Mouse (Mus musculus): ENCODE measurements at regions not wholly inside any gene's neighbourhood (a gene's known extent, or its start where the extent isn't known, plus 50 kb on each side); places are given as distances from the start of the nearest gene placed in this dataset.

DNA sequence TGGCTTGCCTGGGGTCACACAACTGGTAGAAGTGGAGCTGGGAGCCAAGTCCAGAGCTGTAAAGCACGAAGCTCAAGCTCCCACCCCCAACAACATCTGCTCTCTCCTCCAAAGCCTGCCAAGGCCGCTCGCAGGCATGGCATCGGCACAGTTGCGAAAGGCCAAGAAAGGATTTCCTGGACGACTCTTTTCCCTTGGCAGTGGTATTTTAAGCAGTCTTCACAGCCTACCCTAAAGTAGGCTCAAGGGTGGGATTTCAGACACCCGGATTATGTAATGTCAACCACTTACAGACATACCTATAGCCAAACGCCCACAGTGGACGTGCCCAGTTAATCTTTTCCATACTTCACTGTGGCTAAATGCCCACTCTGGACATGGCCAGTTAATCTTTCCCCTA is 162.6 kb downstream of the Inhbb start:
- DNase-seq (ENCODE audit: low spot score), result no peak

GRCm38 (mm10) chr1:119256769-119257168 is 165.3 kb downstream of the Inhbb start:
- peak; percentile 54 for DNase-seq (ENCODE audit: low spot score)

- DNase-seq (ENCODE audit: low spot score), result no peak
Measured at GRCm38 (mm10) chr1:119256097-119256473, 166.0 kb downstream of the Inhbb start.

DNA sequence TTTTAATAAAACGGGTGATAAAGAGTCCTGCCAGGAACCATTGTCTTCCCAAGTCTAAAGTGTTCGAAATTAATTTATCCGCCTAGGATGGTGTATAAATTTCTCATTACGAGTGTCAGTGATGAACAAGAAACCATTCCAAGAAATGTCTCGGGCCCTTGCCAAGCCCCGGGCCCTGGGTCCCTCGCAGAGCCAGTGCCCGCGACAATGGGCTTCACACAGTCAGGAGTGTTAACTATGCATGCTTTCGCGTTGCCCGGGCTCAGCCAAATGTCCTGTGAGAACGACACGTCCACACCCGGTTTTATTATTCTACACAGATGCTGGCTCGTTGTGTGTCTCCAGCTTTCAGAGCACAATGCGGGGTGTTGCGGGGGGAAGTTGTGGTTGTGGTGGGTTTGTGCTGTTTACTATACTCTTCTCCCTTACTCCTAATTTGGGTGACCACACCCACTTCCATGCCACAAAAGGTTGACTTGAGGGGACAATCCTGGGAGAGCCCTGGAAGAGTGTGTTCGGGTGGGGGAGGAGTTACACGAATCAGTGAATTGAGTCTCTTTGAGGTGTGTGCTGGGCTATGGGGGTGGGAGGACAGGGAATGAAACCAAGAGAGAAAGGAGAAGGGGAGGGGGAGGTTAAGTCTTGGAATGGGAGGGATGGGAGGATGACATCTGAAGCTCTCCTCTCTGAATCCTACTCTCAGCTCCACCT is 166.5 kb downstream of the Inhbb start:
- no peak for DNase-seq (ENCODE audit: low spot score)

- no peak for DNase-seq (ENCODE audit: low spot score)
Measured at GRCm38 (mm10) chr1:119254928-119255327, 167.1 kb downstream of the Inhbb start.

GRCm38 (mm10) chr1:119253371-119253851 is 168.6 kb downstream of the Inhbb start:
- DNase-seq (ENCODE audit: low spot score), result no peak

DNA sequence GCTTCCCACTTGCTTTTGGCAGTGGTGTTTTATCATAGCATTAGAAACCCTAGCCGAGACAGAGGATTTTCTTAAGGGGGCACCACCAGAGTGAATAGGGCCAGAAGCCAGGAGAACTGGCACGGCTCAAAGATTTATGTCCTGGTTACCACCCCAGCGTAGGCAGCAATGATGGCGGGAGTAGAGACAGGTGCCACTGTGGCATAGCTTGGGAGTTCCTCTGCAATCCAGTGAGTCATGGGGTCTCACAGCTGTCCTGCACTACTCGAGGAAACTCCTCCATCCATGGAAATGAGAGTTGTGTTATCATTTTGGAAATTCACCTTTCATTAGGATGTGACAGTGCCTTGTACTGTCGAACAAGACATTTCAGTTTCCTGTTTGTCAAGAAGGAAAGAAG is 169.6 kb downstream of the Inhbb start:
- no peak for DNase-seq (ENCODE audit: low spot score)

- DNase-seq (ENCODE audit: low spot score), result no peak
Measured at GRCm38 (mm10) chr1:119251741-119252140, 170.3 kb downstream of the Inhbb start.

DNA sequence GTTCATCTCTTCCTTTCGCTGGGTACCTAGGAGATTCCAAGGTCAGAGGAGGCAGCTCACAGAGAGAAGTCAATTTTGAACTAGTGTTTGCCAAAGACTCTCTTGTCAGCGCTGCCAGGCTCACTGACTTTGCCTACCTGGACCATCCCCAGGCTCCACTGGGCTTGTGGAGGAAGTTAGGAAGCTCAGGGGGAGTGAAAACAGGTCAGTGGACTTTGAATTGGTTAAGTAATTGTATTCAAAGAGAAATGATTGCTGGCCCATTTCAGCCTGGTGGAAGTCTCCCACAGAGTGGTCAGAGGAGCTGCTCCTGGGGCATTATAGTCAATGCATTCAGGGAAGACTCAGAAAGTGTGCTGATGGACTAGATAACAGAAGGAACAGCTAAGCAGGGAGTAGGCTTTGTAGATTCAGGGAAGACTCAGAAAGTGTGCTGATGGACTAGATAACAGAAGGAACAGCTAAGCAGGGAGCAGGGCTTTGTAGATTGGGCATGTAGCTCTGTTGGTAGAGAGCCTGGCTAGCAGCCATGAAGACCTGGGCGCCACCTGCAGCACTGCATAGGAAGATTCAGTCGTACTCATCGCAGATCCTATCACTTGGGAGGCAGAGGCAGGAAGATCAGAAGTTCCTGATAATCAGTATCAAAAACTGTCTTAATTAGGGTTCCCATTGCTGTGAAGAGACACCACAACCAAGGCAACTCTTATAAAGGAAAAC is 173.1 kb downstream of the Inhbb start:
- DNase-seq (ENCODE audit: low spot score), result no peak

DNA sequence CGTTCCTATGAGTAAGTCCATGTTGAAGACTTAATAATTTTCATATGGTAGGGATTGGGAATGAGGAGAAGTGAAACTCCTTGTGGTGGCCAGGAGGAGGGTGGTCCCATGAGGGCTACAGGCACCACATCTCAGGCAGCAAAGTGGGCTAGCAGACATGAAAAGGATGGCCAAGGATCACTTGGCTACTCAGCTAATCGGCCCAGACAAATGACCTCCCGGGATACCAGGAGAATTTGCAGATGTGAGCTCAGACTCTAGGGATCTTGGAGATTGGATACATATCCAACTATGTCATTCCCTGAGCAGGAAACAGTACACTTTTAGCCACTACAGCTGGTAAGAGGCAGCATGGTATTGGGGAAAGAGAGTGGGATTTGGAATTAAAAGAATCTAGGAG is 174.9 kb downstream of the Inhbb start:
- DNase-seq (ENCODE audit: low spot score), result no peak

DNA sequence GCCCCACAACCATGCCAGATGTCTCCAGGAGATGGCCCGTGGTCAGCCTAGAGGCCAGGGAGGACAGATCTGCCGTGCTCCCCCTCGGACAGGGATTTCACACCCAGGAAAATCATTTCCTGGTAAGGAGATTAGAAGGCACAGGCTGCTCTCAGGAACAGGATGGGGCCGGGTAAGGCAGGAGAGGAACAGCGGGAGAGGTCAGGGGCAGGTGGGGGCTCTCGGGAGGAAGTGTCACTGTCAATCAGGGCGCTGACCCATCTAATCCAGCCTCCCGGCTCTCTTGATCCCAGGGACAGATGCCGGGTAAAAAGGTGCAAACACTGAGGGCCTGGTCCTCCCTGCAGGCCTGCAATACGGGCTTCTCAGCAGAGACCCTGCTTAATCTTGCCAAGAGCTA is 183.6 kb downstream of the Inhbb start:
- no peak for DNase-seq (ENCODE audit: low spot score)

GRCm38 (mm10) chr1:119236787-119237186 is 183.4 kb upstream of the Gli2 start:
- DNase-seq (ENCODE audit: low spot score), result no peak

DNA sequence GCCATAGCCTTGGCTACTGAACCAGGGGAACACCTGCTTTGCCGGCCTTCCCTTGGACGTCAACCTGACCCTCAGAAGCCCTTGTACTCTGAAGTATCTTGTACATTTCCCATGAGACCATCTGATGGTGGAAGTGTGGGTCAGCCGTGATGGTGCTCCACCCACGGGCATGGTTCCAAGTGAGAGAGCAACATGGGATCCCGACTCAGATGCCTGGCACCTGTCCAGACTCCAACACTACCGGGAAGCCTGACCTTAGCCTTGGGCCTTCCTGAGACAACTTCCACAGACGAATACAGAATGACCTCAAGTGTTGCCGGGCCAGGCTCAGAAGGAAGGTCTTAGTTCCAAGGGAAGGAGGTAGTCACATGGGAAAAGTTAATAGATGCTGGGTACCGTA is 181.0 kb upstream of the Gli2 start:
- no peak for DNase-seq (ENCODE audit: low spot score)

DNA sequence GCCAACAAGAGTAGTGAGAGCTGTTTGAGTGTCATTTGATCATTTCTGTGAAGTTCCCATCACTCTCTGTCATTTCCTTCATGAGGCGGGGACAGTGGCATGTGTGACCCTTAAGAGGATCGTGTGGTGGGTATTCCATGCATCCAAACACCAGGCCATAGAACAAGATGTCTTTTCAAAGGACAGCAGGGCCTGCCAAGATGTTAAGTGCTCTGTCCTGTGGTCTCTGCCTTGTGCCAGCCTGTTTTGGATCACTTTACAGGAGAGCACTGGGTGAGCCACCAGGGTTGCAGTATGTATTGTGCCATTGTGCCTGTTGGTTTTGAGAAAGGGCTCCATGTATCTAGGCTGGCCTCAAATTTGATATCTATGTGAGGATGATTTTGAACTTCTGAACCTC is 173.6 kb upstream of the Gli2 start:
- no peak for DNase-seq (ENCODE audit: low spot score)

DNA sequence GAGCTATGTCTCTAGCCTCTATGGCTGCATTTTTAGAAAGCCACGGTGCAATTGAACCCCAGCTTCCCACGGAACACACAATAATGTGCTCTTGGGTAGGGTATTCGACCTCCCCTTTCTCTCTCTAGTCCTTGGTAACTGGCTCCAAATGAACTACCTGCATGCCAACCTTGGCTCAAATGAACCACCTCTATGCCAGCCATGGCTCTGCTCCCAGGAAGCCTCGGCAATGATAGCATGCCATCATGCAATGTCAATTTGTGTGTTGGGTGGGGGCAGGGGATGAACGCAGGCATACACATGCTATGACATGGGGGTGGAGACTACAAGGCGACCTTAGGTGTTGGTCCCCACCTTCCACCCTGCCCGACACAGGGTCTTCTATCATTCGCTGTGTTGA is 170.5 kb upstream of the Gli2 start:
- DNase-seq (ENCODE audit: low spot score), result no peak

DNA sequence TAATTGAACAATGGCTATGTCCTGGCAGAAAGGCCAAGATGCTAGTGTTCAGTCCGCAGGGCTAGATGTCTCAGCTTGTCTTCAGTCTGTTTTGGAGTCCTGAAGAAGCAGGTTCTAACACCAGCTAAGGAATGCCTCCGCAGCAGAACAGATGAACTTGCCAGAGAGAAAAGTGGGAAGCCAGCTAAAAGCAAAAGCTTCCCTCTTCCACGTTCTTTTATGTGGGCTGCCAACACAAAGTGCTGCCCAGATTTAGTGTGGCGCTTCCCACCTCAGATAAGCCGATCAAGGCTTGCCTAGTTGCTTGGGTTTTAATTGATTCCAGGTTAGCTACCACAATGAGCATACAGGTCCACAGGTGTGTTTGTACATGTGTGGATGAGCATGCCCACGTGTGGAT is 168.5 kb upstream of the Gli2 start:
- no peak for DNase-seq (ENCODE audit: low spot score)

DNA sequence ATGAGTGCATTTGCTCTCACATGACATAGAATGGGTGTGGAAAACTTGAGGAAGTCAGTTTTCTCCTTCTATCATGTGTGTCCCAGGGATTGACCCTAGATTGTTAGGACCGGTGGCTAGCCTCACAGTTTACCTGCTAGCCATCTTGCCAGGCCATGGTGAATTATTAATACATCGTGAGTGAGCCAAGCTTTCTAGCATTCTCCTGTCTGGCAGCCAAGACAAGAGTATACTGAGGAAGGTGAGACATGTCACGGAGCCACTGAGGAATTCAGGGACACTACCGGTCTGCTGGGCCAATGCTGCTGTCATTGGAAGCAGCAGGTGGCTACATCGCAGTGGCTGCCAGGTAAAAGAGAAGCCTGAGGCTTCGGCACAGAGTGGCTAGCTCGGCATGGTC is 167.6 kb upstream of the Gli2 start:
- no peak for DNase-seq (ENCODE audit: low spot score)

DNA sequence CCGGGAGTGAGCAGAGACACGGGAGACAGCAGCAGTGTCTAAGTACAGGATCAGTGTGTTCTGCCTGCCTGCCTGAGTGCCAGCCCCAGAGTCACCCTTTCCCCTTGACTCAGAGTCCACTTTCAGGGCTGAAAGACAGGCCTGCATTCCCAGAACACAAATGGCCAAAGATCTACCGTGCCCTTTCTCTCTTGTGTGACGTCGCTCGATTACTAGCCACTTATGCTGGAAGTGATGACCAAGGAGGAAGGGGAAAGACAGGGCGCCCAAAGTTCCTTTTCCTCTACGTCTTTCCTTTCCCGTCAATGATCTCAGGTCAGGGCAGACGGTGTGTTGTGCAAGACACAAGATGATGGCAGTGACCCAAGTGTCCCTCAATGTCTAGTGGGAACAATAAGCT is 166.4 kb upstream of the Gli2 start:
- no peak for DNase-seq (ENCODE audit: low spot score)

DNA sequence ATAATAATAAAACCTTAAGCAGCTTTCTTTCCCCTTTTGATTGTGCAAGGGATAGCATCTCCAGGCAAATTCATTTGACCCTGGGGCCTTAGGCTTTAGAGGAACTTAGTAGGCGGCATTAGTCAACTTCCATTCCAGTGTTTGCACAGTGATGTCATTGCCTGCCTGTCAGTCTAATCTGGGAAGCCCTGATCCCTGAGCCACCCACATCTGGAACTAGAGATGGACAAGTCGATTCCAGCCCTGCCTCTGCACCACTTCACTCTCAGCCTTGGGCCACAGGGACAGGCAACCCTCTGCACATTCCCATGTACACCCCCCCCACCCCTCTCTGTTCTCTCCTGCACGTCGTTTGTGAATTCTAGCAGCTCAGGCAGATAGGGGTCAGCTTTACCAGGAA is 164.0 kb upstream of the Gli2 start:
- DNase-seq (ENCODE audit: low spot score), result no peak

- no peak for DNase-seq (ENCODE audit: low spot score)
Measured at GRCm38 (mm10) chr1:119209607-119210007, 156.2 kb upstream of the Gli2 start.

- no peak for DNase-seq (ENCODE audit: low spot score)
Measured at GRCm38 (mm10) chr1:119202456-119202855, 149.0 kb upstream of the Gli2 start.

- DNase-seq (ENCODE audit: low spot score), result no peak
Measured at GRCm38 (mm10) chr1:119197415-119197700, 143.9 kb upstream of the Gli2 start.

- no peak for DNase-seq (ENCODE audit: low spot score)
Measured at GRCm38 (mm10) chr1:119196674-119197414, 143.4 kb upstream of the Gli2 start.

Measured in left cerebral cortex, adult 11 months (tissue).